In the genomic region with DNA sequence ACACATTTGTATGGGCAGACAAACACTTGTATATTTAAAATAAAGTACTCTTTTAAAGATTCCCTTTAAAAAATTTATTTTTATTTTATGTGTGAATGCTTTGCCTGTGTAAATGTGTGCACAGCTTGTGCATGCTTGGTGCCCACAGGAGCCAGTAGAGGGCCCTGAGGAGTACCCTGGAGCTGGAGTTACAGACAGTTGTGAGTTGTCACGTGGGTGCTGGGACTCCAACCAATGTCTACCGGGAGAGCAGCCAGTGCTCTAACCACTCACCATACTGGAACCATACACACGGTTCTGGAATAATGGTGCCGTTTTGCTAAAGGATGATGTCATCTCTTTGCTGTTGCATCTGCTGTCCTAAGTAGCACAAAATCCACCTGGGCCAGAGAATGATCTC, we compare ENCODE assay signal across 22 mouse cellular contexts.
"Had no signal": no experiment of that assay in that cellular context is flagged by ENCODE, and none has a peak within 500 bp of the region (broad histone marks: within the 10 kb centered on the region; RNA-seq: fewer than 3 reads in every experiment).

No protein-coding gene starts in this region.

- H3K4me2 ChIP-seq: limb, embryonic 12.5 days; limb, embryonic 15.5 days; liver, embryonic 11.5 days; lung, embryonic 14.5 days; midbrain, embryonic 12.5 days; neural tube, embryonic 13.5 days; stomach, embryonic 15.5 days had no signal

- H3K27ac ChIP-seq: kidney, postnatal 0 days; limb, embryonic 12.5 days; limb, embryonic 15.5 days; liver, embryonic 14.5 days; macrophage; midbrain, embryonic 12.5 days; stomach, embryonic 15.5 days had no signal

- H3K9ac ChIP-seq: limb, embryonic 12.5 days; limb, embryonic 15.5 days; liver, embryonic 14.5 days; liver, postnatal 0 days; lung, embryonic 14.5 days; midbrain, embryonic 12.5 days; neural tube, embryonic 13.5 days; stomach, embryonic 15.5 days had no signal

- H3K4me3 ChIP-seq: limb, embryonic 12.5 days; limb, embryonic 15.5 days; midbrain, embryonic 12.5 days; myocyte; neural tube, embryonic 13.5 days; stomach, embryonic 15.5 days had no signal

- H3K36me3 ChIP-seq: limb, embryonic 12.5 days; limb, embryonic 15.5 days; midbrain, embryonic 12.5 days; neural tube, embryonic 13.5 days; stomach, embryonic 15.5 days had no signal

- H3K9me3 ChIP-seq: limb, embryonic 12.5 days; limb, embryonic 15.5 days; midbrain, embryonic 12.5 days; neural tube, embryonic 13.5 days; stomach, embryonic 15.5 days had no signal

- H3K4me1 ChIP-seq: limb, embryonic 12.5 days; limb, embryonic 15.5 days; stomach, embryonic 15.5 days had no signal

- DNase-seq: kidney, adult 18-20 months; kidney, adult 9 months; kidney, postnatal 25 days; left cerebral cortex, postnatal 4 days; liver, postnatal 0 days; lung, embryonic 14.5 days; retina, postnatal 1 day; right cerebral cortex, postnatal 25 days; spleen, adult 18-20 months; thymus, postnatal 25 days had no signal

- H3K27me3 ChIP-seq: limb, embryonic 12.5 days; limb, embryonic 15.5 days; midbrain, embryonic 12.5 days; neural tube, embryonic 13.5 days; stomach, embryonic 15.5 days had no signal

- ATAC-seq: liver, postnatal 0 days; lung, postnatal 0 days; midbrain, embryonic 16.5 days had no signal
